Mouse (Mus musculus): ENCODE results near the gene Krt71.

Krt71 gene

GRCm38 (mm10) chr15:101742711-101743110, at the start of gene Krt71:
TSS of gene Krt71 (minus strand) at chr15:101743109.
- DNase-seq (ENCODE audit: low read depth in 2 of 2, low spot score in 2 of 2) = no peak

DNA sequence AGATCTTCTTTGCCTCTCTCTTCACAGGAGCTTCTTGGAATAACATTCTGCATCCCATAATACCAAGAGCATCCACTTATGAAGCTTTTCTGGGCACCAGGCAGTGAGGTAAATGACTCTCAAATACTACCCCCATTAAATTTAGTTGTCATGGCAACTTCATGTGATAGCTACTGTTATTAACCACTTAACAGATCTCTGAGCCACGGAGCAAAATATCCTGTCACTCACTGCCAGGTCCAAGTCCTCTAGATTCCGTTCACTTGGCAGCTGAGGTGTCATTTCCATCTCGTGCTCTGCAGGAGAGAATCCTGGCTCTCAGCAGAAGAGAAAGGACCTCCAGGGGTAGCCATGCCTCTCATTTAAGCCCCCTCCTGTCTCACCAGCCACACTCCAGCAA, 48.0 kb upstream of the Krt71 start:
- DNase-seq (ENCODE audit: low read depth in 2 of 2, low spot score in 2 of 2) = no peak

DNA sequence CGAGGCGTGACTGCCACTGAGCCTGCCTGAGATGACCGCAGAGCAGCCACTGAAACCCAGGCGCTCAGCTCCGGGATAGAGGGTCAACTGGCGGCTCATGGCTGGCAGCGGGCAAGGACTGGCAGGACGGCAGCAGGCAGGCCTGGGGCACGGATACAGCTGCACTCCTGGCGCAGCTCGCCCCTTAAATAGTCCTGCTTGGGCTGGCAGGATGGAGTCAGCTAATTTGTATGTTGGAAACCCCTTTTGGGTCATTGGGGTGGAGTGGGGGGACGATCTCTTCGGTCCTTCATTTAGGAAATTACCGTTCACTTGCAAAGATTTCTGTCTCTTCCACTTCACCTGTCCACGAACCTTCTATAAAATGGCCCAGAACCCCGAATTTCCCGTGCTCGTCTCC, 43.5 kb upstream of the Krt71 start, which contains the start of gene Krt72:
Krt72 (minus strand) TSS at position 101 of the 400 bp plus-strand sequence.
- DNase-seq (ENCODE audit: low read depth in 2 of 2, low spot score in 2 of 2) = no peak

- DNase-seq (ENCODE audit: low read depth in 2 of 2, low spot score in 2 of 2) = no peak
Observed at GRCm38 (mm10) chr15:101773420-101773819, 30.5 kb upstream of the Krt71 start.

DNA sequence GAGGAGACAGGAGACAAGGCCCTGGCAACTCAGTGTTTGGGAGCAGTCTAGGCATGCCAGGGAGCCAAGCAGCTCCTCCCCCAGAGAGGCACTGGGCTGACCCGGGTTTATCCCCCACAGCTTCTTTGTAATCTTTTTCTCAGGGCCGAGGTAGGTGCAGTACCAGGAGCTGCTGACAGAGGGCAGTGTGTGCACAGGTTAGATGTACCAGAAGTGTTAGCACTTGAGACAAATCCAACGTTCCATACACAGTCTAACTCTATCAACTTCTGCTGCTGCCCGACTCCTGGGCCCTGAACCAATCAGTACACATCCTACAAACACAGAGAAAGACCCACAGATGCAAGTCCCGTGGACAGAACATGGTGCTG, 29.8 kb upstream of the Krt71 start:
- peak; percentile 47 to 63 for DNase-seq (ENCODE audit: low read depth in 2 of 2, low spot score in 2 of 2)

GRCm38 (mm10) chr15:101772080-101772710, 29.3 kb upstream of the Krt71 start:
- DNase-seq (ENCODE audit: low read depth in 2 of 2, low spot score in 2 of 2) = no peak

GRCm38 (mm10) chr15:101770226-101770625, 27.3 kb upstream of the Krt71 start:
- DNase-seq (ENCODE audit: low read depth in 2 of 2, low spot score in 2 of 2) = no peak

DNA sequence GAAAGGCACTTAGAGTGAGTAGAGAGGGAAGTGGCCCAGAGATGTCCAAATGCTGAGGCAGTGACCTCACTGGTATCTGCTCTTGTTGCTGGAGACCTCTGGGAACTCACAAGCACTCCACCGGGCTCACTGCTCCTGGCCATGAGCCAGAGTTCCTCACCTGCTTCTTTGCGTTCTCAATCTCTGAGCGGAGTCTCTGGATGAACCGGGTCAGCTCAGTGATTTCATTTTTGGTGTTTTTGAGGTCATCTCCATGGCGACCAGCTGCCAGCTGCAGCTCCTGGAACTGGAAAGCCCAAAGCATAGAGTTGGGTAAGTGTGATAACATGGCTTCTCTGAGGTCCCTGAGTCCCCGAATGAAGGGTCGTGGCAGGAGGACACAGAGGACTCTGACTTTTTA, 5.1 kb downstream of the Krt71 start:
- DNase-seq (ENCODE audit: low read depth in 2 of 2, low spot score in 2 of 2) = no peak

GRCm38 (mm10) chr15:101730653-101731052, 12.3 kb downstream of the Krt71 start:
- no peak for DNase-seq (ENCODE audit: low read depth in 2 of 2, low spot score in 2 of 2)

- DNase-seq (ENCODE audit: low read depth in 2 of 2, low spot score in 2 of 2) = no peak
Observed at GRCm38 (mm10) chr15:101724686-101725085, 18.2 kb downstream of the Krt71 start.

GRCm38 (mm10) chr15:101715831-101716230, 27.1 kb downstream of the Krt71 start:
- no peak for DNase-seq (ENCODE audit: low read depth in 2 of 2, low spot score in 2 of 2)

DNA sequence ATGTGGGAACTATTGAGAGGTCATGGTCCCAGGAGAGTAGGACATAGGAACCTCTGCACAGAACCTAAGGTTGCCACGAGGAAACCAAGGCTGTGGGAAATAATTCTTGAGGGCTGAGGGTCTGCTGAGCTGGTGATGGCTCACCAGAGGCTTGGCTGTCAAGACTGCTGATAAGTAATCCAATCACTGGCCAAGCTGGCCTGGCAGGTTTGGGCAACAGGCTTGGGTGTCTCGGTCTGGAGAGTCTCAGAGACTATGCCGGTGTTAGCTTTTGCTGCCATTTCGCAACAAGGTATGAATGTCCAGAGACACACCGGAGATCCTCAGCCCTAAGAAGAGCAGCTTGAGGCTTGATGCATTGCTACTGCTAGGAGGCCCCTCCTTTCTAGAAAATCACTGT, 28.6 kb downstream of the Krt71 start:
- DNase-seq (ENCODE audit: low read depth in 2 of 2, low spot score in 2 of 2) = no peak

DNA sequence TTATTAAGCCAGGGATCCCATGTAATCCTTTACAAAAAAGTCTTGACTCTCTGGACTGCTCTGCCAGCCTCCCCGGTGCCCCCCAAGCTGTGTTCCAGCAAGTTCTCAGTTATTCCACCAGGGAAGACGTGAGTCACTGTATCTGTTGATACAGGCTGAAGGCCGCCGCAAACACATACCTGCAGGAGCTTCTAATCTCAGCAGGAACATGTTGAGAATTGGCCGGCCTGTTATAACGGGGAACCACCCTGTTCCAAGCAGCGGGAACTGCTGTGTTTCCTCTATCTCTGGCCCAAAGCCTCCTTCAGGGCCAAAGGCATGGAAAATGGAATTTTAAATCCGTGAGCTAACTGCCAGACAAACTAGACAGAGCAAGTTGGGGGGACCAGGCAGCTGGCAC, 29.2 kb downstream of the Krt71 start:
- no peak for DNase-seq (ENCODE audit: low read depth in 2 of 2, low spot score in 2 of 2)

DNA sequence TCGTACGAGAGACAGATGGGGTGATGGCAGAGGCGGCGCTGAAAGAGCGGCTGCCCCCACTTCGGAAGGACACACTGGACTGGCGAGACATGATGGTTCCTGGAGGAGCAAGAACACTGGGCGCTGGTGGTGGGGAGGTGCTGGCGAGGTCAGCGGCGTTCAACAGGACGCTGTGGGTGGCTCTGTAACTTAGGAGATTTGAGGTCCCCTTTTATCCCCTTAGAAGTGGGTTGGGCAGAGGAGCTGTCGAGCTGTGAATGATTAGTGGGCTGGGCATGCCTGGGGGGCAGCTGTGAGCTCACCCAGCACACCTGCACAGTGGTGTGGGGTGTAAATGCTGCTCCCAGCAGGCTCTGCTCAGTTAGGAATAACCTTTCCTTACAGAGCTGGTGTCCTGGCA, 30.2 kb downstream of the Krt71 start, which contains the start of gene Krt5:
Krt5 (minus strand) TSS at position 179 of the 400 bp plus-strand sequence.
- no peak for DNase-seq (ENCODE audit: low read depth in 2 of 2, low spot score in 2 of 2)

- no peak for DNase-seq (ENCODE audit: low read depth in 2 of 2, low spot score in 2 of 2)
Observed at GRCm38 (mm10) chr15:101708683-101709082, 34.2 kb downstream of the Krt71 start.

- no peak for DNase-seq (ENCODE audit: low read depth in 2 of 2, low spot score in 2 of 2)
Observed at GRCm38 (mm10) chr15:101707454-101707853, 35.5 kb downstream of the Krt71 start.

- no peak for DNase-seq (ENCODE audit: low read depth in 2 of 2, low spot score in 2 of 2)
Observed at GRCm38 (mm10) chr15:101704066-101704465, 38.8 kb downstream of the Krt71 start.

DNA sequence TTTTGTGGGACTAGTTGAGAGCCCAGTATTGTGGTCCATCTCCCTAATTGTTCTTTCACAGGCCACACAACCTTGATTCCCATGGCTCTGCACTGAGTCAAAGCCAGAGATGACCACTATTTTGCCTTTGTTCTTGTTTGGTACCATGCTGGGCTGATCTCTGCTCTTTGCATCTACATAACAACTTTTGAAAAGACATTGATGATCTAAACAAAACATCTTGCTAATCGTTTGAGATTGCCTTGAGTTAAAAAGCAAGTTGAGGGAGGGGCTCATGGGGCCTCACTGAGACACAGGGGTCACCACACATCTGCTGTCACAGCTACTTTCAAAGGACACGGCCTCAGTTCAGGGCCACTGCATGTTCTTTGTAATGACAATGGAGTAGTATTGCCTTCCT, 40.5 kb downstream of the Krt71 start:
- DNase-seq (ENCODE audit: low read depth in 2 of 2, low spot score in 2 of 2) = no peak

GRCm38 (mm10) chr15:101699866-101700265, 43.0 kb downstream of the Krt71 start:
- no peak for DNase-seq (ENCODE audit: low read depth in 2 of 2, low spot score in 2 of 2)

DNA sequence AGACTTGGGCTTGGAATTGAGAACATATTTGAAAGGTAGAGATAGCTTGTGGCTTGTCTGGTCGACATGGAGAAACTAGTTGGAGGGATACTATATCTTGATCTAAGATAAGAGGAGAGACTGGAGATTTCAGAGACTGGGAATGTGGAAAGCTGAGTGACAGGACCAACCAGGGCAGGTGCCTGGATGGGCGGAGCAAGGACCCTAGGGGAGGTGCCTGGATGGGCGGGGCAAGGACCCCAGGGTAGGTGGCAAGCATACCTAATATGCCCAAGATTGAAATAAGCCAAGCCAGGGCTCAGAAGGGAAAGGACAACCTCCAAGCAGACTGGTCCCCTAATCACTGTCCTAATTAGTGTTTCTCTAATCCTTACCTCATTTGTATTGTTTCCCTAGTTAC, 43.7 kb downstream of the Krt71 start:
- DNase-seq (ENCODE audit: low read depth in 2 of 2, low spot score in 2 of 2) = no peak

DNA sequence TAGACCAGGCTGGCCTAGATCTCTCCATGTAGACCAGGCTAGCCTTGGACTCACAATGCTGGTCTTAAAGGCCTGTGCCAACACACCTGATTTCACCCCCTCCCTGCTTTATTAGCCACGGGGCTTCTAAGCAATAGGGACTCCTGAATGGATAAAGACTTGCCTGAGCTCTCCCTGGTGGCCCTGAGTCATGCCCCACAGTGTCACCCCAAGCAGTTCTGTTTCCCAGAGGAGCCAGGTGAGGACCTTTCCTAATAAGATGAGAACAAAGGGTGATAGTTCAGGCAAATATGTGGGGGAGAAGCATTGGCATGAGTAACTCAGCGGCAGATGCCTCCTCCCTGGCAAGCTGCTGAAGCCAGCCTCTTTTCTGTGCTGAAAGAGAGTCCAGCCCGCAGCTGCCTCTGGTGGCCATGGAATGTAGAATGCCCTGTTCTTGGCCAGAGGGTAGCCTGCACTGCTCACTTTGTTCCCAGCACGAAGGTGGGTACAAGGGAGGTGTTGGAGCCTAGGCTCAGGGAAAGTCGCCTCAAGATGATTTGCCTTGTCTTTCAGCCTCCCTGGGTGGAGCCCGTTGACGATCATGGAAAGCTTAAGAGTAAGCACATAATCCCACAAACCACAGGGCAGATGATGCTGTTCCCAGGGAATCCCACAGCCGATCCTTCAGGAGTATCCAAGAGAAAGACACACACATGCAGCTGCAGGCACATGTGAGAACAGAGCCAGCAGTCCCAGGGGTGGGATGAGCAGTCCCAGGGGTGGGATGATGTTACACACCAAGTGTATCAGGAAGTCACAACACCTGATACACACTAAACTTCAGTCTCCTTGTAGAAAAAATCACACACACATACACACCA, 45.4 kb downstream of the Krt71 start:
- no peak for DNase-seq (ENCODE audit: low read depth in 2 of 2, low spot score in 2 of 2)

GRCm38 (mm10) chr15:101694207-101694606, 48.7 kb downstream of the Krt71 start, which contains the start of gene Krt6a:
TSS of gene Krt6a (minus strand) at chr15:101694307.
- DNase-seq (ENCODE audit: low read depth in 2 of 2, low spot score in 2 of 2) = no peak
